Mouse (Mus musculus) stomach, embryonic 14.5 days (tissue): ENCODE results near the gene Slc37a1. TPM values are rescaled to one million over a fixed set of nuclear protein-coding genes. Genes with fewer than 3 reads are reported as not detected.
A peak's percentile ranks its signal among the peaks of the same experiment; 100 is the strongest.

ENCODE experiments used
- ATAC-seq: fragments of 200-750 bp; cut with Nextera tagmentation; 2 replicates; pipeline ENCODE4 v1.8.0; 2017; ENCODE audit warnings: low read depth, moderate TSS enrichment; ENCODE audit not compliant: insufficient number of reproducible peaks, insufficient read depth, low FRiP score
- H3K27ac ChIP-seq: fragments of 300-500 bp; sonication (generic); 2 replicates; pipeline ENCODE4 v1.5.1; 2014; ENCODE audit warnings: mild to moderate bottlenecking, low read length, moderate library complexity, mixed read lengths
- H3K27me3 ChIP-seq: fragments of 300-500 bp; sonication (generic); 2 replicates; pipeline ENCODE4 v1.6.1; 2014; ENCODE audit warnings: low read length, control low read depth, mixed read lengths; ENCODE audit not compliant: control insufficient read depth, insufficient read depth
- H3K36me3 ChIP-seq: fragments of 300-500 bp; sonication (generic); 2 replicates; pipeline ENCODE4 v1.6.1; 2014; ENCODE audit warnings: mild to moderate bottlenecking, control low read depth, low read length, moderate library complexity, mixed read lengths; ENCODE audit not compliant: control insufficient read depth, insufficient read depth
- H3K4me1 ChIP-seq: fragments of 300-500 bp; sonication (generic); 2 replicates; pipeline ENCODE4 v1.6.1; 2014; ENCODE audit warnings: low read length, control low read depth, mixed read lengths; ENCODE audit not compliant: control insufficient read depth, insufficient read depth
- H3K4me2 ChIP-seq: fragments of 300-500 bp; sonication (generic); replicated peaks from 2 replicates; pipeline ENCODE4 v1.6.1; 2014; ENCODE audit warnings: low read depth, low read length, control low read depth
- H3K4me3 ChIP-seq: fragments of 300-500 bp; sonication (generic); 2 replicates; pipeline ENCODE4 v1.5.1; 2014; ENCODE audit warnings: low read depth, low read length, control low read depth
- H3K9ac ChIP-seq: fragments of 300-500 bp; sonication (generic); replicated peaks from 2 replicates; pipeline ENCODE4 v1.6.1; 2014; ENCODE audit warnings: low read depth, mild to moderate bottlenecking, control low read depth, low read length, moderate library complexity, mixed read lengths
- H3K9me3 ChIP-seq: fragments of 300-500 bp; sonication (generic); 2 replicates; pipeline ENCODE4 v1.6.1; 2016; ENCODE audit warnings: low read depth, low read length, control low read depth; ENCODE audit not compliant: control insufficient read depth
- WGBS: fragments of 180-500 bp; shearing (Covaris S2); extraction: QIAGEN DNeasy Blood & Tissue Kit; methylation state at CpG from one replicate; pipeline ENCODE4 v1.1.7; 2014; 5-methylcytosine and 5-hydroxymethylcytosine counted together
- polyA plus RNA-seq: library from polyadenylated mRNA; unstranded; fragments of >200 nt; fragmentation: Nextera tagmentation; extraction: Ambion mirVana; gene quantifications from 2 replicates; pipeline ENCODE4 v1.2.1, GENCODE M21; 2014

Slc37a1 gene
- polyA plus RNA-seq, 1 experiment from 2014 or later: 10.1 TPM

DNA sequence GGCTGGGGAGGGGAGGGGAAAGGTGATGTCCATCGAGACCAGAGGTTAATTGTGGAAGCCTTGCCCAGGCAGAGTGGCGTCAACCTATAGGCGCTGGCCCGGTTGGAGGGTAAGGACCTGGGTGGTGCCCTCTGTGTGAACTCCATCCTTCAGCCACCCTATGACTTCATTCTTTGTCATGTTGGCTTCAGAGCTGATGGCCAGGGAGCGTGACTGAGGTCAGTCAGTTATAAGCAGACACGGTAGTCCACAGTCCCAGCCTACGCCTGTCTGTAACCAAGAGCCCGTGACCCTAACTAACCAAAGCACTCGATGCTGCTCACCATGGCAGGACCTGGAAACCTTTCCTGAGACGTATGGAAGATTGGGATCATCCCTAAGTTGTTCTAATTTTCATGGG, 26.1 kb downstream of the Slc37a1 start:
- Histone ChIP-seq H3K27me3 (no peaks in the 10 kb centered on the region), H3K27ac (no peak overlapping the region), H3K4me1 (0 out of 2 replicates have a peak, but pooled peaks cover 5% of the 10 kb centered on the region), H3K4me2 (no peak overlapping the region), H3K9ac (no peak overlapping the region), H3K4me3 (no peak overlapping the region), H3K36me3 (no peaks in the 10 kb centered on the region), H3K9me3 (no peaks in the 10 kb centered on the region)
- ATAC-seq: no peak
- WGBS: 82% methylated on average over 10 of the region's 10 CpGs

DNA sequence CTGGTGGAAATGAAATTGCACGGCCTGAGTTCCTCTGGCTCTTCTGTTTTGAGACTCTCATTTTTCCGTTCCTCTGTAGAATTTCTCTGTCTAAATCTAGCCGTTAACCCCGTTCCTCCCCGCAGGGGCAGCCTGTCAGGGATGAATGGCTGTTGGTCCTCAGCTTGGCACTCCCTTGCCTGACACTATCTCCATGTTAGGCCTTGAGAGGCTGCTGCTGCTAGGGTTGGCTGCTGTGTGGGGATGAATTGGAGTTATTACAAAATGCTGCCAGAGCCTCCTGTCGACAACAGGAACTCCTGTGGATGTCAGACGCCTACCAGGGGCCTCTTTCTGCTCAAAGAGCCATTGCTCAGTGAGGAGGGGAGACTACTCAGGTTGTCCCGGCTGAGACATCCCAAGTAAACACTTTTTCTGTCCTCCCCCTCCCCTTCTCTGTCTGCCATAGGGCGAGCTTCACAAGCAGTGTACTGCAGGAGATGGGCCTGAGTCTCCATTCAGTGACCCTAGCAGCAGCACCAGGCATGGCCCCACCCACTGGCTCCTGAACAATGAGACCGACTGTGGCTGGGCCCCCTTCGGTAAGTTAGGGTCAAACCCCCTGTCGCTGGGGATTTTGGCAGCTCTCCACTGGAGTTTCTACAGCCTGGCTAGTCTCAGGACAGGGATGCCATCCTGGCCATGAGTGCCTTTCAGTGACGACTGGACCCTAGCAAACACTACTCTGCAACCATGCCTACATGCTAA, 28.6 kb downstream of the Slc37a1 start:
- WGBS: 29% methylated on average over 13 of the region's 13 CpGs
- Histone ChIP-seq H3K4me2 (no peak overlapping the region), H3K27ac (no peak overlapping the region), H3K27me3 (no peaks in the 10 kb centered on the region), H3K36me3 (no peaks in the 10 kb centered on the region), H3K9me3 (no peaks in the 10 kb centered on the region), H3K4me3 (no peak overlapping the region), H3K4me1 (peaks cover 9% of the 10 kb centered on the region; the same call in 1 of the 2 replicates), H3K9ac (no peak overlapping the region)
- 0 out of 2 replicates have a peak, but pooled peaks have one; percentile 34 for ATAC-seq

DNA sequence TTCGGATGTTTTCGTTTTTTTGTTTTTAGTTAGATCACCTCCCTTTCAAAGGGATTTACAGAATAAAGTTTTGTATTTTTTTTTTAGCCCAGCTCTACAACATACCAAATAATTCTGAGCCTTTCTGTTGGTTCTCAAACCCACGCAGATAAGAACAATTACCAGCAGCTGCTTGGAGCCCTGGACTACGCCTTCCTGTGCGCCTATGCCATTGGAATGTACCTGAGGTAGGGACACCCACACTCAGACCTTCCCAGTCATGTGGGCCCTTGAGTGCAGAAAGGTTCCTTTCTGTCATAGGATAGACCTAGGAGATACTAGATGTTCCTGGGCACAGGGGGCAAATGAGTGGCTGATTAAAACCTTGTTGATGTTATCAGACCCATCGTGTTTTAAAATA, 29.4 kb downstream of the Slc37a1 start:
- no peak overlapping the region for H3K27ac ChIP-seq
- H3K9me3 ChIP-seq: no peaks in the 10 kb centered on the region
- no peak overlapping the region for H3K4me3 ChIP-seq
- H3K27me3 ChIP-seq: no peaks in the 10 kb centered on the region
- peaks cover 9% of the 10 kb centered on the region; the same call in 1 of the 2 replicates for H3K4me1 ChIP-seq
- ATAC-seq: no peak
- H3K4me2 ChIP-seq: no peak overlapping the region
- no peak overlapping the region for H3K9ac ChIP-seq
- WGBS: 68% methylated on average over 6 of the region's 6 CpGs
- H3K36me3 ChIP-seq: no peaks in the 10 kb centered on the region

DNA sequence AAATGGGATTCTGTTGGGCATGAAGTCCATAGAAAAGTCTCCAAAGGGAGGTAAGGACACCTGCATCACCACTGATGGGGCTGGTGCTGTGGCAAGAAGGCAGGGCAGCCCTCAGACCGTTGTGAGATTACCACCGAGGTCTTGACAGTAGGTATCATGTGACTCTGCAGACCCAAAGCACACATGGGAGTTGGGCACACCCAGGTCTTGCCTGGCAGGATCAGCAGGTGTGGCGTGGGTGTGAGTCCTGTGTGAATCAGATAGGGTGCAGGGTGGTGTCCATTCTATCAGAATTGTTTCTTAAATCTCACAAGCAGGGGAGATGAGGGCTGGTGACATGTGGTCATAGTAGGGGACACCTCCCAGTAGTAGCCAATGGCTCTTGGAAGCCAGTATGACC, 30.4 kb downstream of the Slc37a1 start:
- Histone ChIP-seq H3K9ac (no peak overlapping the region), H3K4me3 (no peak overlapping the region), H3K27ac (no peak overlapping the region), H3K36me3 (no peaks in the 10 kb centered on the region), H3K27me3 (no peaks in the 10 kb centered on the region), H3K4me1 (peaks cover 9% of the 10 kb centered on the region; the same call in 1 of the 2 replicates), H3K4me2 (no peak overlapping the region), H3K9me3 (no peaks in the 10 kb centered on the region)
- ATAC-seq: no peak
- 63% methylated on average over 3 of the region's 3 CpGs for WGBS

DNA sequence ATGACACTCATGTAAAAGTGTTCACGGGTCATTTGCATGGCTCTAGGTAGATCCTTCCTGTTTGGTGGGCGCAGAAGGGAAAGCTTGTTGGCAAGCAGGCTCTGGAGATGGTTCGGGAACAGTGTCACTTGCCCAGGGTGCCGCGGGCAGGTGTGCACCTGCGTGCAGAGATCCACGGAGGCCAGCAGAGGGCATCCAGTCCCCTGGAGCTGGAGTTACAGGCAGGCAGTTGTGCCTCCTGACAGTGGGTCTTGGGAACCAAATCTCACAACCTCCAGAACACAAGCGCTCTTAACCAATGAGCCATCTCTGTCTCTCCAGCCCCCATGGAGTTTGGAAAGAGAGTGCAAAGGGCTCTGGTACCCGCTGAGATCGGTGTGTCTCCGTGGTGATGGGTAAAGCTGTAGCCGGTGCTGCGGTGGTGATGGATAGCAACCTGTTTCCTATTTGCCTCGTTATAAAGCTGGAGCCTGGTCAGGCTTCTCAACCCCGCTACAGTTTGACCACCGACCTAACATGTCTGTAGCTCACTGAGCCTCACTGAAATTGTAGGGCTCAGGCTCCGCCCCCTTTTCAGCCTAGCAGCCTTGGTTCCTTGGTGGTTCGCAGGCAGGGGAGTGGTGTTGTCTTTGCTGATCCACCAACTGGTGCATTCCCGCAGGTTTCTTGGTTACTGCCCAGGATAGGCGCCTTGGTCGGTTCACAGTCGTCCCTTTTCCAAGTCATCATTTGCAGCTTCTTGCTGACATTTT, 31.1 kb downstream of the Slc37a1 start:
- H3K9ac ChIP-seq: no peak overlapping the region
- WGBS: 46% methylated on average over 22 of the region's 22 CpGs
- H3K9me3 ChIP-seq: no peaks in the 10 kb centered on the region
- H3K27ac ChIP-seq: no peak overlapping the region
- H3K4me2 ChIP-seq: no peak overlapping the region
- H3K36me3 ChIP-seq: no peaks in the 10 kb centered on the region
- no peaks in the 10 kb centered on the region for H3K27me3 ChIP-seq
- H3K4me1 ChIP-seq: peaks cover 9% of the 10 kb centered on the region; the same call in 1 of the 2 replicates
- H3K4me3 ChIP-seq: no peak overlapping the region
- no peak for ATAC-seq

DNA sequence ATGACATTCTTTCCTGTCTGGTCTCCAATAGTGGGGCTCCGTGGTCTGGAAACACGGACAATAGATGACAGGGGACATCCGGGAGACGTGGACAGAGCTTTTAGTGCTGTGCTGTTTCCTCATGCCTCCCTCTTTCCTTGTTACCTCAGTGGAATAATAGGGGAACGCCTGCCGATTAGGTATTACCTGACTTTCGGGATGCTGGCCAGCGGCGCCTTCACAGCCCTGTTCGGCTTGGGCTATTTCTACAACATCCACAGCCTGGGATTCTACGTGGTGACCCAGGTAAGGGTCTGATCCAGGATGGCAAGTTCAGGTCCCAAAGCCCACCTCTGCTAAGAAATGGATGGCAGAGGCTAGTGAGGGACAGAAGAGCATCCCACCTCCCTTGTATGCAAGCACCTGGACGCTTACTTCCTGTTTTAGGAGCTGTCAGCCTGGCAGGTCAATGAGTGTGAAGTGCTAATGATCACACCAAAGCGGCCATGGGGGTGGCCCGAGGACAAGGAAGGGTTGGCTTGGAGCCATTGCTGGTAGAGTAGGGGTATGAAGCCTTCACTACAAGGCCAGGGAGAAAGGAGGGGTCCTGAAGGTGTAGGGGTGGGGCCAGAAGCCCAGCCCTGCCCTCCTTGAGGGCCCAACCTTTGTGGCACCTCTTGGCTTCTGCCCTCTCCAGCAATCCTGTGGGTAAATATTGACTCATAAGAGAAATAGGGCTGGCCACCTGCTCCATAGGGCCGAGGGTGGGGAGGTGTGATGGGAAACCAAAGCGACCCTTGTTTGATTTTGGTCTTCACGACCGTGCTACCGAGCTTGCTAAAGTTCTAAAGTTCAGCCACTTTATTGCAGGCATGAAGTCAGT, 32.5 kb downstream of the Slc37a1 start:
- H3K9me3 ChIP-seq: no peaks in the 10 kb centered on the region
- peak; percentile 24; the same call in 1 of the 2 replicates for ATAC-seq
- no peak overlapping the region for H3K9ac ChIP-seq
- WGBS: 82% methylated on average over 19 of the region's 19 CpGs
- H3K27me3 ChIP-seq: no peaks in the 10 kb centered on the region
- H3K36me3 ChIP-seq: no peaks in the 10 kb centered on the region
- H3K4me3 ChIP-seq: no peak overlapping the region
- no peak overlapping the region for H3K4me2 ChIP-seq
- peak overlapping the region; percentile 67 for H3K27ac ChIP-seq
- H3K4me1 ChIP-seq: peaks cover 12% of the 10 kb centered on the region; the same call in 1 of the 2 replicates

DNA sequence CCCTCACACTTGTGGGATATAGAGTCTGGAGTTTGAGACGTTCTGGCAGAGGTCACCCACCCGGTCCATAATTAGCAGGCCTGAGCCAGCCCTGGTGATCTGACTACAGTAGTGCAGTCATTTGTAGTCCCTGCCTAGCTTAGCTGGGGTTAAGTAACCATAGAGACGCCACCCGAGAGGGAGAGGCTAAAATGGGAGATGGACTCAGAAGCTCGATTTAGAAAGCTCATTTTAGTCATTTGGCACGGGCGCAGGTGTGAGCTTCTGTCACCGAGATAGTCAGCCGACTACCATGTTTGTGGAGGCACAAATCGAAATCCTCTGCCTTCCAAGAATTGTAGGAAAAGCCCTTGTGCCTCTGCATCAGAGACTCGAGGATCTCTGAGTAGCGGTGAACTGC, 34.8 kb downstream of the Slc37a1 start:
- H3K27me3 ChIP-seq: no peaks in the 10 kb centered on the region
- no peak overlapping the region for H3K4me3 ChIP-seq
- H3K36me3 ChIP-seq: no peaks in the 10 kb centered on the region
- peaks cover 9% of the 10 kb centered on the region; the same call in 1 of the 2 replicates for H3K4me1 ChIP-seq
- no peak overlapping the region for H3K27ac ChIP-seq
- no peak overlapping the region for H3K9ac ChIP-seq
- no peak for ATAC-seq
- 82% methylated on average over 12 of the region's 12 CpGs for WGBS
- no peaks in the 10 kb centered on the region for H3K9me3 ChIP-seq
- H3K4me2 ChIP-seq: no peak overlapping the region

DNA sequence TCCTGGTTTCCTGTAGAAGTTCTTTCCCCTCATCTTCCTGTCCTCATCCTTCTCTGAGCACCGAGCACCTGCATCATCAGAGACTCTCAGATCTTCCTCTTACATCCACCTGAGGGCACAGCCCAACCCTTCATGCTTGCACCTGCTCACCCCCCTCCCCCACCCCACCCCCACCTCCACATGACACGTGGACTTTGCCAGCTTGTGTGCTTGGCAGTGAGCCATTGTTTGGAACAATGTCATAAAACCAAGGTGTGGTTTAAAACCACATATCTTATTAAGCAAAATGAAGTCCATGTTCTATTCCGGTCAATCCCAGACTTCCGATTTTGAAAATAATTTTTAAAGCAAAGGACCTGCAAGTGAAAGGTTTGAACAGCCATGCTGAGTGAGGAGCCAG, 35.9 kb downstream of the Slc37a1 start:
- H3K9ac ChIP-seq: no peak overlapping the region
- no peak overlapping the region for H3K4me3 ChIP-seq
- WGBS: 75% methylated on average over 4 of the region's 4 CpGs
- no peaks in the 10 kb centered on the region for H3K27me3 ChIP-seq
- no peak overlapping the region for H3K4me2 ChIP-seq
- H3K27ac ChIP-seq: no peak overlapping the region
- no peaks in the 10 kb centered on the region for H3K9me3 ChIP-seq
- ATAC-seq: no peak
- H3K4me1 ChIP-seq: peaks cover 9% of the 10 kb centered on the region; the same call in 1 of the 2 replicates
- H3K36me3 ChIP-seq: no peaks in the 10 kb centered on the region
